Mouse (Mus musculus) ES-CJ7 (cell line): Measurements from ENCODE around the gene Smad3.

Source experiments
- DNase-seq: peaks from one replicate; pipeline ENCODE4 v3.0.0; 2011; ENCODE audit warnings: low read depth, low spot score

The Smad3 gene

DNA sequence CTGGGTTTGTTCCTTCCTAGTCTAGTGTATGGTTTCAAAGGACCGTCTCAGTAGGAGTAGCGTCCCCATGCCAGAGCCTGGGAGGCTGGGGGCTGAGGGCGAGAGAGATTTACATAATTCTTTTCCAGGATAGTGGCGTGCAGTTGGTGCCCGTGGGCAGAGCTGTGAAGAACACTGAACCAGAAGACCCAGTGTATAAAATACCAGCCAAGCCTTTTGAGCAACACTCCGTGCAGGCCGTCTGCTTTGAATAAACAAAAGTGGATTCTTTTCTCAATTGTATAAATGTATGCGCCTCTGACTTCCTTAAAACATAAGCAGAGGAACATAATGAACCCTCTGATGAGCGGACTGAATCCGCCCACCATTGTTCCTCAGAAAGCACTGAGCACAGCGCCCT is 124.9 kb downstream of the Smad3 start:
- DNase-seq: no peak

DNA sequence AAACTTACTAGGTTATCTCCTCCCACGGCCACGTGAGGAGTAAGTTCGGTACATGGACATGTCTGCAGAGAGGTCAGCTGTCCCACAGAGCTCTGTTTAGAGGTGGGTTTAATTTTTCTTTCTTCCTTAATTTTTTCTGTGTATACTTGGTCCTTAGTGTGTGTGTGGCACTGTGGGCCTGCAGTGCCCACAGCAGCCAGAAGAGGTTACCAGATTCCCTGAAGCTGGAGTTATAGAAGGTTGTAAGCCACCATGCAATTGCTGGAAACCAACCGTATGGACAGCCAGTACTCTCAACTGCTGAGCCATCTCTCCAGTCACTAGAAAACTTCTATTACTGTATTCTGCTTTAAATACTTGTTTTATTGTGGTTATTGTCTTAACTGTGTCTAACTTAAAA is 125.7 kb downstream of the Smad3 start:
- no peak for DNase-seq

DNA sequence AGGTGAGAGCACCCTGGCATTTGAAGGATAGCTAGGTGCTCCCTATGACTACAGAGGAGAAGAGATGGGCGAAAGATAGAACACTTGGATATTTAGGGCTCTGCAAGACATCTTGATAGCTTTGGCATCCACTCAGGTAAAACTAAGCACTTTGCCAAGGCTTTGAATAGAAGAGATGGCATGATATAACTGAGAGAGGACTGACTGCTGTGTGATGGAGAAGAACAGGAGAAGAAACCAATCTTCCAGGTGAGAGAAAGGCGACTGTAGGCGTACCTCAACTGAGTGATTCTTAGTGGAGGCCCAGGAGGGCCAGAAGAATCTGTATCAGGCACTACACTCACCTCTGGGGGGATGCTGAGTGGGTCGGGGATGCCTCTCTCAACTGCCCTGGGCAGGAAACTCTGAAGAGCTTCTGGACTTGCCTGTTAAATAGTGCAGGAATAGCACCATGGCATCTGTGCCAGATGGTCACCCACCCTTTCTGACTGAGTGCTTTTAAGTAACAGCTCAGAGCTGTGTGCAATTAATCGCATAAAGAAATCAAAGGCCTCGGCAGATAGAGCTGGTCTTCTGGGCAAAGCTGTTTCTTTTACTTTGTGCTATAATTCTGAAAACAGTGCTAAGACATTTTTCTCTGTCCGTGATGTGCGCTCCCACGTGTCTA is 132.6 kb downstream of the Smad3 start:
- DNase-seq: no peak

DNA sequence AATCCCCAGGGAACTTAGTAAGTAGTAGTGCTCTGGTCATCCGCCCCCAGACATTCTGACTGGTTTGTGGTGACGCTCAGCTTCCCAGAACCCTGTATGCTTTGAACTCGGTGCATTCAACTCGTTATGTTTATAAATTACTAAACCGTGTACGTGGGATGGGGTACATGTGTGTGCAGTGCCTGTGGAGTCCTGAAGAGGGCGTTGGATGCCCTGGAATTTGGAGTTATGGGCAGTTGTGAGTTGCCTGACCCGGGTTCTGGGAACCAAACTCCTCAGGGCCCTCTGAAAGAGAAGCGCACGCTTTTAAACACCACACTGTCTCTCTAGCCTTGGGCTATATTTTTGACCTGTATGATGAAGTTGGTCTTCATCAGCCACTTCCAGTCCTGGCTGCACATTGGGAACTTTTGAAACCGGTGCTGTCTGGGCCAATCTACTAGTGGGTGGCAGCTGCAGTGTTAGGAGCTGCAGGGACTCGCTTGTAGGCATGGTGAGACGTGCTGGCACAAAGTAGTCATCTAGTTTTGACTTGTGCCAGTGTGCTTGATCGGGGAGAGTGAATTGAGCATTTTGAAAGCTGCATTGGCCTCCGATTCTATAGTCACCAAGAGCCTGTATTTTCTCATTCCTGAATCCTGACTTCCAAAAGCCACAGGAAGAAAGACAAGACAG is 133.8 kb downstream of the Smad3 start:
- DNase-seq: no peak

DNA sequence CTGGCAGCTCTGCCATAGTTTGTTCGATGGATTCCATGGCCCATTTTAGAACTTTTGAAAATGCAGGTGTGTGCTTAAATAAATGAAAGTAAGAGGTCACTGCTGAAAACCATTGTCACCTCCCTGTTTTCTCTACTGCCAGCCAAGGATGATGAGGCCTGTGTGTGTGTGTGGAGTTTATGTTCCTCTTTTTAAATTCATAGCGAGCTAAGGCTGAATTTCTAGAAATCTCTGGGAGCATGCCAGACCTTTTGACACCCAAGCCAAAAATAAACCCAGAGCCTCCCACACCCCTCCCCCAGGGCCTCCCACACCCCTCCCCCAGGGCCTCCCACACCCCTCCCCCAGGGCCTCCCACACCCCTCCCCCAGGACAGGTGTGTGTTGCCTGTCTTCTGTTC is 139.8 kb downstream of the Smad3 start:
- DNase-seq: no peak

DNA sequence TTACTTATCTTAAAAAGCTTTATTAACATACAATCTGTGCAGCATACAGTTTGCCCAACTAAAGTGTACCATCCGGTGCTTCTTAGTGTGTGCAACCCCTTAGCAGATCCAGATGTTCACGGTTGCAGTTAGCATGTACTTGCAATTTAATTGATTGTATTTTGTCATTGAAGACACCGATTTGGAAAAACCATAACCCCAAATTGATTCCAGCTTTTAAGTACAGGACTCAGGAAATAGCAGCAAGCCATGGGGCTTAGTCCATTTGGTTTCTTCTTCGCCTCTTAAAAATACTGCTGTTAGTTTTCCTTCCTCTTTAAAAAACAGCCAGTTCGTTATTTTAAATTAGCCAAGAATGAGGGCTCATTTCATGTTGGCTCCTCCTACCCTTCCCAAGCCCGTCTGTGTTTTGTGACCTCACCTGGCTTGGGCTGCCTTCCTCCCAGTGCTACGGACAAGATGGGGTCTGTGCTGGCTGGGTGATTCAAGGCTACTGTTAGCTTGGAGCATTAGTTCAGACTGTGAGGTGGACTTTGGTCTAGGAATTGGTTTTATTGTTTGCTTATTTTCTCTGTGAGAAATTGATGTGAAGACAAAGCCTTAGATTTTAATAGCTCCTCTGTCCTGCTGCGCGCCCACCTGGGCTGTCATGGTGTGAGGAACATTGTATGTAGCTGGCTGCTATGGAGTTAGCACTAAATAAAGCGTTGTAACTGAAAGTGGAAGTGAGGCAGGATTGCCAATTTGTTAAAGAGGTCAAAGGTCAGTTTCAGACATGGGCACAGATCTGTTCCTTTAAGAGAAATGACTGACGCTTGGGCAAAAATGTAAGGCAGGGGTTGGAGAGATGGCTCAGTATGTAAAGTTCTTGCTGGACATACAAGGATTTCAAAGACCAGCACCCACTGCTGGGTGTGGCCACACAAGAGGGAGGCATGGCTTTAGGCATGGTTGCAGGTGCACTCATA is 143.5 kb downstream of the Smad3 start:
- no peak for DNase-seq

DNA sequence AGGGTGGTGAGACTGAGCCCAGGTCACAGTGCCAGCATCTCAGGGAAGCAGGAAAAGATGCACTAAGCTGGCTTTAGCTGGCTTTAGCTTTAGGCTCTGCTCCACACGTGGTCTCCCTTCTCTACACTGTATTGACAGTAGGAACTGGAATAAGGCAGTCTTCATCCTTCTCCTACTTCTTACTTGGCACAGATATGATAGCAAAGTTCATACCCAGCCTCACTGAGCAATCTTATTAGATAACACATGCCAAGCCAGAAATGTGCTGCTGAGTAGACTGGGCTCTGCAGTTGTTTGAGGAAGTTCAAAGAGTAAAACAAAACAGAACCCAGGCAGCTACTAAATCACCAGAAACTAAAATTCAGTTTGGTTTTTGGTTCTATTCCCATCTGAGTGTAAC is 144.2 kb downstream of the Smad3 start:
- no peak for DNase-seq

DNA sequence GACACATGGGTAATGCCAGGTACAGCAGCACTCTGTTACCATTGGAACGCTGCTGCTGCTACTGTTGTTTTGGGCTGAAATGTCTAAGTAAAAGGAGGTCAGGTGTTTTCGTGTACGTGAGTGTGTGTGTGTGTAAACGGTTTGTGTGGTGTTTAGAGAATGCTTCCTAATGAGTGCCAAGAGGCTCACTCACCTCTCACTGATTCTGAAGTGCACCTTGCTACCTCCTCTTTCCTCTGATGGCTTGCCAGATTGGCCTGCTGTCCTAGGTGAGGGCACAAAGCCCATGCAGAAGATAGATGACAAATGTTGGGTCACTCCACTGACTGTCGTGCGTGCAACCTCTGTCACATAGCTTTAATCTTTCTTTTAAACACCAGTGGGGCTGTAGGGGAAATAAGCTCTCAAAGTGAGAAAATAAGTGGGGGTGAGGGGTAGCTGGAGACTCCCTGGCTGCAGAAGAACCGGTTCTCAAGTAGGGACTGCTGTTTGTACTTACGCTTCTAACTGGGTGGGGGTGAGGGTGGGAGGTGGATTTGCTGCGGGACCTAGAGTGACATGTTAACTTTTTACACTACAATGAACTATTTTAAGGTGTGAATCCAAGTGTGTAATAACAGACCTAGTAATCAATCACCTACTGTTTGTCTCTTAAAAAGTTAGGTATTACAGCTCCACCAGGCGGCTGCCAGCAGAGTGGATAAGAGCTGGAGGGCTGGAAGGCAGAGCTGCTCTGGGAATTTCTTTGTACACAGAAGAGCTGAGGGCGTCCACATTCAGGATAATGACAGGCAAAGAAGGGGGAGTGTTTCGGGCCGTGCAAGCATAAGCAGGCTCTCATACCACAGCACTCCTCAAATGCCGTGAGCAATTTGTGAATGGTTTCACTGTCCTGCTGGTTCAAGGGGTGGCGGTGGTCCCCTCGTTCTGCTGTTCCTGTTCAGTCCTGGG is 145.0 kb downstream of the Smad3 start:
- no peak for DNase-seq

DNA sequence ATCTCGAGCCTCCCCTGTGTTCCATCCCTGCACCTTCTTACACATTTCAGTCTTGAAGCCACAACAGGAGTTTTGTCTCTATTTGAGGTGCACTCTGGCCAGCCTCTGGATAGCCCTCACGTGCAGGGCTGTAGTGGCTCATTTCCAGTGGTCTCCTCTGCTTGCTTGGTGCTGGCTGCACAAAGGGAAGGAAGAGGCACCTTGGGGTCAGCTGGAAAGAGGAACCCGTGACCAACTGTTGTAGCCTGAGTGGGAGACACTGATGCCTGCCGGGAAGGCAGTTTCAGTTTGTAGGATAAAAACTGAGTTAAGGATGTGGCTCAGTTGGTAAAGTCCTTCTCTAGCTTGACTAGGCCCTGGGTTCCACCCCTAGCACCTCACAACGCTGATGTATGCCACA is 145.8 kb downstream of the Smad3 start:
- no peak for DNase-seq

DNA sequence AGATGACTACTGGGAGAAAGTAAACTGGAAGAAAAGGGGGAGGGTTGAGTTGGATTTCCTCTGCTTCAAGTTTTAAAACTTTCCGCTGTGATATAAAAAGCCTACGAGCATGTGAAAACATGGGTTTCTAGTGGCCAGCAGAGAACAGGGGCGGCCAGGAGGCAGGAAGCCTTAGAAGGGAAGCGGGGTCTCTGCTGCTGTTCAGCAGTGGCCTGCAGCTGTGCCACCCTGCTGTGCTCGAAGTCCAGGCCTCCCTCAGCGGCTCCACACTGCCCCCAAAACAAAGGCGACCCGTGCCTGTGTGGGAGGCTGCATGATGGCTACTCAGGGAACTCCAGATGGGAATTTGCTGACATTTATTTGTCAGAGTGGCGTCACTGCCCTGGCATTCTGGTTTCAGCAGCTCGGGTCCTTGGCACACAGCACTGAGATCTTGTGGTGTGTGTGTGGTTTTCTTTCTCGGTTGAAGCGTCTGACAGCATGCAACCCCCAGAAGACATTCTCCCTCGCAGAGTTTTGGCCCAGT is 146.9 kb downstream of the Smad3 start:
- DNase-seq: no peak

DNA sequence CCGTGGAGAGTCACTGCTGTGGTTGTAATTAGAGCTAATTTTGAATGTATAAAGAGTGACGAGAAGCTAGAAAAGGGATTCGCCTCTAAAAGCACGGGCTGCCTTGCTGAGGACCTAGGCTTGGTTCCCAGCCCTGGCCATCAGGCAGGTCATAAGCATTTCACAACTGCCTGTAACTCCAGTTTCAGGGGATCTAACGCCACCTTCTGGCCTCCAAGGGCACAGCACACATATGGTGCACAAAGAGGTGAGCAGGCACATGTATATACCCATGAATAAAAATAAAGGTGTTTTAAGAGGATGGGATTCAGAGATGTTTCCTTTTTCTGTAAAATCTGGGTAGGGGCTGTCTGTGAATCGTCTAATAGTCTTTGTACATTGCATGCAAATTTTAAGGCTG is 147.6 kb downstream of the Smad3 start:
- DNase-seq: peak; percentile 25

DNA sequence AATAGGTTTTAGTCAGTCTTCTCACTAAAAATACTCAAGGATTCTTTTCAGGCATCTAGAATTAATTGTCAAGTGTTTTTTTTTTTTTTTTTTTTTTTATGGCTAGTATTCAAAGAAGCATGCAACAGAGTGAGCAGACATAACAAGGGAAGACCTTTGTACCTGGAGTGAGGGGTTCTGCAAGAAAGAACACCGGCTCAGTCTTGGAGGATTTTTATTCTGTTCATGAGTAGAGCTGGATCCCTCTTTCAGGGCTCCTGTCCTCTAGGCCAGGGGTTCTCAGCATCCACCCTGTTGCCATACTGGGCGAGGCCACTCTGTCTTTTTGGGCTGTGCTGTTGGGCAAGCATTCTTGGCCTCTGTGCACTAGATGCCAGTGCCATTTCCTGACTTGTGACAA is 148.0 kb downstream of the Smad3 start:
- no peak for DNase-seq

DNA sequence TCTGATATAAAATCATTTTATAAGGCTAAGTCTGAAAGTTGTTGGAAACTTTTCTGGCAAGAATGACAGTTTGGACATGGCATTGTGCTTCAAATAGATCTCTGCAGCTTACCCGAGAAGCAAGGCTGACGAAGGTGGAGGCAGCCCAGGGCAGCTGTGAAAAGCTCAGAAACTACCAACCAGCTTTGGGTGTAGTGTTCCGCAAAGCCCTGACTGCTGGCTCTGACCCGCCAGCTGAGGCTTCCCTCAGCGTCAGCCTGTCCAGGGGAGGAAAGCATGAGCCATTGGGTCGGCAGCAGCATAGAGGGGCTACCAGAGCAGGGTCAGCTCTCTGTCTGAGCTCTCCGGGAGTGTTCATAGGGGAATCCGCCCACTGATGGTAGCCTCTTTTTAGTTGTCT is 148.5 kb downstream of the Smad3 start:
- DNase-seq: no peak

DNA sequence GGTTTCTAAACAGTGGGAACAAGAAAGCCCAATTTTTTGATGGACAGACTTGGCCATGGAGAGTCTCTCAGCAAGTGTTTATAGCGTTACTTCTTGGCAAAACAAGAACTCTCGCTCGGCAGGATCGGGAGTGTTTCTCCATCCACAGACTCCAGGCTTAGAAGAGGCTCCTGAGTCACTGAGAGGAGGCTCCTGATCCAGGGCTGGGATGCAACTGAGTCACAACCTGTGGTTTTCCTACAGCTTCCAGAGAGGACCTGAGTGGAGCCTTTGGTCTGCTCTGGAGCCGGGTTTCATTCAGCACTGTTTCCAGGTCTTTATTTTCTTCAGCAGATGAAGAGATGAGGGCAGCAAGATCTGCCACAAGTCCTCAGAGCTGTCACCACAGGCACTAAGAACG is 149.8 kb downstream of the Smad3 start:
- no peak for DNase-seq

DNA sequence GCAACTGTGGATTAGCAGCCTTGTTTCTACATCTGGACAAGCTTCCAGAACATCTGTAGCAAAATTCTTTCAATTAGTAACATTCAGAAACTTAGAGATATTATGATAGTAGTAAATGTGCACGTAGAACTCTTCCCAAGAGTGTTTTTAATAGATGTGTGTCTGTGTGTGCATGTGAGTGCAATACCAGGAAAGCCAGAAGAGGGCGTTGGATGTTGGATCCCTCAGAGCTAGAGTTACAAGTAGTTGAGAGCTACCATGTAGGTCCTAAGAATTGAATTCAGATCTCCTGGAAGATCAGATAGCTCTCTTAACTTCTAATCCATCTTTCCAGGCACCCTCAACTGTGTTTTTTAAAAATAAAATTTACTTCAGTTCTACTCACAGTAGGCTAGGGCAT is 151.2 kb downstream of the Smad3 start:
- peak; percentile 59 for DNase-seq

DNA sequence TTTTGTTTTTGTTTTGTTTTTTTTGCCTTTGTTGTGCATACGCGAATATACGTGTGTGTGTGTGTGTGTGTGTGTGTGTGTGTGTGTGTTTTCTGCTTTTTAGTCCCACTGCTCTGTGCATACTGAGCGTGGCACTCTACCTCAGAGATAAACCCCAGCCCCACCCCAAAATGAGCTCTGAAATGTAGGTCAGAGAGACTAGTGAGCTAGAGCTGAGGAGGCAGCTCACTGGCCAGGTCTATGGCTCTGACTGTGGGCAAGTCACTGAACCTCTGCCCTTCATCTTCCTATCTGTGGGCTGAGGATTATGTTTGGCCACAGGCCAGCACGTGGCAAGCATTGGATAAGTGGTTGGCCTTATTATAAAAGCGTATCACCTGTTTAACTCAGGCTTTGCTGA is 153.9 kb downstream of the Smad3 start:
- DNase-seq: no peak

DNA sequence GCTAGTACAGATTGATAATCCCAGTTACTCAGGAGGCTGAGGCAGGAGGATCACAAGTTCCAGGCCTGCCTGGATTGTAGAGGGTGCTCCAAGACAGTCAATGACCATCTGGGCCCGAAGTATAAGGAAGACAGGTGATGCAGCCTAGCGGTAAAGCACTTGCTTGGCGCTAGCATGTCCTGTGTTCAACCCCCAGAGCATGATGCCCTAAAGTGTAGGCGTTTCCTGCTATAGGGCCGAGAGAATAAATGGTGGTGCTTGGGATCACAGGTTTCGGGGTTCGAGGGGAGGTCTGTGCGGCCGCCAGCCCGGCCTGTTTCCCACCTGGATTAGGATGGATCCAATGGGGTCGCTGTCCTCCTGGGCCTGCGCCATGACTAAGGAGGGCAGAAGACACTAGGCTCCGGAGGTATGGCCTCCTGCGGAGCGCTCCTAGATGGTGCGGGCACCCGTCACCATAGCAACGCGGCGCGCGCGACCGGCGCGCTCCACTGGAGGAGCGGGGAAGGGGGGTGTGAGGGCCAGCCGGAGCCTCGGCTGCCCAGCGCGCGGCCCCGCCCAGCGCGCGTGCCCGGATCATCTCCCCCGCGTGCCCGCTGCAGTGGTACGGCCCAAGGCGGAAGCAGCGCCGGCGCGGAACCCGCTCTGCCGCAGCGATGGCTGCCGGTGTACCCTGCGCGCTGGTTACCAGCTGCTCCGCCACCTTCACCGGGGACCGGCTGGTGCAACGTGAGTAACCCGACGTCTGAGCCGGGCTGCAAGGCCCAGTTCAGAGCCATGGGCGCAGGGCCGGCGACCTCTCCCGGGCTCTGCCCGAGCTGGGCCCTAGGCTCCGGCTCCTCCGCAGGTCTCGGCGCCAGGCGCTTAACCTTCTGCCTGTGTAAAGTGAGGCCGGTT is 155.5 kb downstream of the Smad3 start, which contains the start of the genes Iqch and Aagab:
Iqch (minus strand) TSS at position 451 of the 897 bp plus-strand sequence.
Aagab (plus strand) TSS at position 618 of the 897 bp plus-strand sequence.
- DNase-seq: peak; percentile 96
